Mouse (Mus musculus) olfactory bulb, adult 2 months (tissue): ENCODE measurements around the gene 1700003F12Rik. TPM values are rescaled to one million over a fixed set of nuclear protein-coding genes. Genes with fewer than 3 reads are reported as not detected.

Source experiments
- H3K27ac ChIP-seq: fragments of 200-500 bp; 2 replicates; pipeline ENCODE4 v1.5.1; 2012; ENCODE audit warnings: low read depth, low read length; ENCODE audit not compliant: insufficient read depth
- H3K4me1 ChIP-seq: fragments of 200-500 bp; 2 replicates; pipeline ENCODE4 v1.6.1; 2012; ENCODE audit warnings: low read length; ENCODE audit not compliant: control insufficient read depth, insufficient read depth
- H3K4me3 ChIP-seq: fragments of 200-500 bp; 2 replicates; pipeline ENCODE4 v1.5.1; 2012; ENCODE audit warnings: mild to moderate bottlenecking, low read depth, low read length, moderate library complexity; ENCODE audit not compliant: insufficient read depth
- CTCF ChIP-seq: fragments of 200-500 bp; IDR thresholded peaks from 2 replicates; pipeline ENCODE4 v1.5.1; 2012; ENCODE audit warnings: low read depth, mild to moderate bottlenecking, low read length, moderate library complexity; ENCODE audit not compliant: insufficient read depth
- POLR2A ChIP-seq: fragments of 200-500 bp; IDR thresholded peaks from 2 replicates; pipeline ENCODE4 v1.6.1; 2012; ENCODE audit warnings: mild to moderate bottlenecking, low read depth, low read length, moderate library complexity; ENCODE audit not compliant: insufficient read depth
- WGBS: fragments of 180-500 bp; shearing (Covaris S2); methylation state at CpG from one replicate; pipeline ENCODE4 v1.1.7; 2018; 5-methylcytosine and 5-hydroxymethylcytosine counted together
- polyA plus RNA-seq: library from polyadenylated mRNA; stranded (reverse); fragments of >200 nt; gene quantifications from 2 replicates; pipeline ENCODE4 v1.2.4, GENCODE M21; 2012; ENCODE audit warnings: low replicate concordance; ENCODE audit not compliant: missing spikeins, insufficient read depth, insufficient read length

1700003F12Rik gene
- polyA plus RNA-seq, 1 experiment = not detected

DNA sequence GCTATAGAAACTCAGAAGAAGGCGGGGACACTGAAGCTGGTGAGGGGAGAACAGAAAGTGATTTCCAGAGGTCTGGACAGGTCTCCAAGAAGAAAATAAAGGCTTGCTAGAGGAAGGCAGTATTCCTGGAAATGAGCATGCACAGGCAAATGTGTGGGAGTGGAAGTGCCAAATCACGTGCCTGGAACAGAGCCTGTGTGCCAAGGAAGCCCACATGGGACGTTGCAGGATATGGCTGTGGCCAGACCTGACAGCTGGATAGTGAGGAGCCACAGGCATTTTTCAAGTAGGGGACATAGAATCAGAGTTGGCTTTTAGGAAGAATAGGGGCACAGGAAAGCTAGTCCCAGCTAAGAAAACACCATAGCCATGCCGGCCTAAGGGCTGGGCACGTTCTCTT is 48.9 kb downstream of the 1700003F12Rik start:
- H3K27ac ChIP-seq = no peak overlapping the region
- H3K4me1 ChIP-seq = no peaks in the 10 kb centered on the region
- no peak overlapping the region for H3K4me3 ChIP-seq
- TF ChIP-seq POLR2A (no peak), CTCF (no peak)
- 66% methylated on average over 5 of the region's 5 CpGs for WGBS

DNA sequence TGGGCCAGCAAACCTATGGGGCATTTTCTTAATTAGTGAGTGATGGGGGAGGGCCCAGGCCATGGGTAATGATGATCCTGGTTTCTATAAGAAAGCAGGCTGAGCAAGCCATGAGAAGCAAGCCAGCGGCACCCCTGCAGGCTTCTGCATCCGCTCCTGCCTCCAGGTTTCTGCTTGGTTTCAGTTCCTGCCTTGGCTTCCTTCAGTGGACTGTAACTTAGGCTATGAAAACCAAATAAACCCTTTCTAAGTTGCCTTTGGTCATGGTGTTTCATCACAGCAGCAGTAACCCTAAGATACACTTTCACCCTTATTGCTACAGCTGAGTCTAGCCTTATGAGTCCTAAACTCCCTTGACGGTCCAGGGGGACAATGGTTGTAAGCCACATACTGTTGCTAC is 50.5 kb downstream of the 1700003F12Rik start:
- Histone ChIP-seq H3K27ac (no peak overlapping the region), H3K4me1 (peaks cover 2% of the 10 kb centered on the region; the same call in 1 of the 2 replicates), H3K4me3 (no peak overlapping the region)
- TF ChIP-seq CTCF (no peak), POLR2A (no peak)
- WGBS = 94% methylated on average over 3 of the region's 3 CpGs

Other genes starting within 250 kb of the 1700003F12Rik start
- not detected in 2 replicates for gene Bpifb9b, start 239.9 kb upstream of the 1700003F12Rik start, polyA plus RNA-seq
- not detected in 2 replicates for gene Cdk5rap1, start 174.1 kb upstream of the 1700003F12Rik start, polyA plus RNA-seq
- gene Snta1, start 139.0 kb upstream of the 1700003F12Rik start, polyA plus RNA-seq = not detected in 2 replicates
- not detected in 2 replicates for gene Cbfa2t2, start 110.6 kb upstream of the 1700003F12Rik start, polyA plus RNA-seq
- gene Actl10, start 4.7 kb downstream of the 1700003F12Rik start, polyA plus RNA-seq = not detected in 2 replicates
- not detected in 2 replicates for gene Necab3, start 11.8 kb downstream of the 1700003F12Rik start, polyA plus RNA-seq
- not detected in 2 replicates for gene E2f1, start 22.8 kb downstream of the 1700003F12Rik start, polyA plus RNA-seq
- not detected in 2 replicates for gene Pxmp4, start 56.6 kb downstream of the 1700003F12Rik start, polyA plus RNA-seq
- gene Zfp341, start 66.2 kb downstream of the 1700003F12Rik start, polyA plus RNA-seq = not detected in 2 replicates
- gene 4930519P11Rik, start 66.4 kb downstream of the 1700003F12Rik start, polyA plus RNA-seq = not detected in 2 replicates
- 288 TPM in 1 of 2 replicates, not detected in the other for gene Chmp4b, start 104.6 kb downstream of the 1700003F12Rik start, polyA plus RNA-seq
- not detected in 2 replicates for gene Gm14214, start 222.9 kb downstream of the 1700003F12Rik start, polyA plus RNA-seq
- not detected in 2 replicates for gene Raly, start 244.0 kb downstream of the 1700003F12Rik start, polyA plus RNA-seq
- not detected in 2 replicates for gene a, start 244.3 kb downstream of the 1700003F12Rik start, polyA plus RNA-seq